Mouse (Mus musculus) urinary bladder, postnatal 14 days (tissue): ENCODE measurements at regions not wholly inside any gene's neighbourhood (a gene's known extent, or its start where the extent isn't known, plus 50 kb on each side); places are given as distances from the start of the nearest gene placed in this dataset.

ENCODE experiments used
- DNase-seq: peaks from one replicate; pipeline ENCODE4 v3.0.0; 2021; ENCODE audit warnings: low spot score

DNA sequence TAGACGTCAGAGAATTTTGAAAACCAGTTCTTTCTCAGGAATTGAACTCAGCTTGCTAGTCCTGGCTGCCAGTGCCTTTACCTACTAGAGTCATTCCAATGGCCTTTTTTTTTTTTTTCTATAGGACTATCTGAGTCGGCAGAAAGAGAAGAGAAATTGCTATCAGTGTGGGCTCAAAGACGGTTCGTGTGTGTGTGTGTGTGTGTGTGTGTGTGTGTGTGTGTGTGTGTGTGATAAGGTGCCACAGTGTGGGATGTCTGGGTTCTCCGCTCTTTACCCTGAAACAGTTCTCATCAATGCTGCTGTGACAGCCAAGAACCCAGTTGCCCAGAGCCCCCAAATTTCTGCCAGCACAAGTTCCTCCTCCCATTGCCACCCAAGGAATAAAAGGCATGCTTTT is 146.1 kb downstream of the Rybp start:
- no peak for DNase-seq

DNA sequence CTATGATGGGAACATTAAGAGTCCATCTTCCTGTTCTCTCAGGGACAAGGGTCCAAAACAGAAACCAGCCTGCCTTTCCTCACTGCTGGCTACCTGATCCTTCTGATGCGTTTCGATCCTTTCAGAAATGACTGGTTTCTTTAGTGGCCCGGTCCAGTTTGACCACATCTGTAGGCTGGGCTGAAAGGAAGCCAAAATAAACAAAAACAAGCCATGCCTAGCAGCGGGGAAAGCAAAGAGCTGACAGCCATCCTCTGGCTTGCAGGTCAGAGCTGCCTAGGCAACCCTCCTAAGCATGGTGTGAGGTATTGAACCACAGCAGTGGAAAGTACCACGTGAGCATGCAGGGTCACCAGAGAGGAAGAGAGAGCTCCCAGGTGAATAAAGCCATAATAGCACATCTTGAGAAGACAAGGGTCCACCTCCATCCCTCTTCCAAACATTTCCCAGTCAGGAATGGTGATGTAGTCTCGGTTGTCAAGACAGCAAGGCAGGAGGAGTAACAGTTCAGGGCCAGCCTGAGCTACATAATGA is 146.6 kb downstream of the Rybp start:
- DNase-seq: peak; percentile 36

DNA sequence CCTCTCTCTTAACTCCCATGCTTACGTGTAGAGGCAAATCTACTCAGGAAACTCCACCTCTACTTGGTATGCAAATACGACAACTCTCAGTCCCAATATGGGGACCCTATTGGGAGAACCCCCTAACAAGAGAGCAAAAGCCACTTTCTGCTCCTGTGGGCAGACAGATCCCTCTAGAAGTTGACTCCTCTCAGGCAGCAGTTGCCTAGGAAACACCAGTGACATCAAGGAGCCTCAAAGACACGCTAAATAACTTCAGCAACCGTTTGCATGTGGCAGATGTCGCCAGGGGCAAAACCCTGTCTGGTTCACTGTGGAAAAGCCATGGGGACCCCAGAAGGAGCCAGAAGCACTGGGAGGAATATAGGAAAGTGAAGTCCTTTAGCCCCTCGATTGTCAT is 147.5 kb downstream of the Rybp start:
- DNase-seq: no peak

- no peak for DNase-seq
These were observed 148.6 kb downstream of the Rybp start for GRCm38 (mm10) chr6:100138659-100139058.

DNA sequence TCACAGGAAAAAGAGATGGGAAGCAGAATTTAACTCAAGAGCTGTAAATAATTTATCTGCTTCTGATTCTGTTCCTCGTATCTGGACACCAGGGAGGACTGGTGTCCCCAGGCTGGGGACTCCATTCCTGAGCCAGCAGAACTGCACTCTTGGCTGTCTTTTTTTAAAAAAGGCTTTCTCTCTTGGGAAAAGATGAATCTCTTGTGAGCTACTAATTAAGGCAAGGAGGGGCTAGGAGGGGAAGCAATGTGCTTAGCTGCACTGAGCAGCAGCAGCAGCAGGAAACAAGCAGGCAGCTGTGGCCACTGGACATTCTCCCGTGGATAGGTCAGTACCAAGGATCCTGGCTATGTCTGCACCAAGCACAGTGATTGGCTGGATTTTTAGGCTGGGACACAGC is 152.1 kb downstream of the Rybp start:
- DNase-seq: no peak

DNA sequence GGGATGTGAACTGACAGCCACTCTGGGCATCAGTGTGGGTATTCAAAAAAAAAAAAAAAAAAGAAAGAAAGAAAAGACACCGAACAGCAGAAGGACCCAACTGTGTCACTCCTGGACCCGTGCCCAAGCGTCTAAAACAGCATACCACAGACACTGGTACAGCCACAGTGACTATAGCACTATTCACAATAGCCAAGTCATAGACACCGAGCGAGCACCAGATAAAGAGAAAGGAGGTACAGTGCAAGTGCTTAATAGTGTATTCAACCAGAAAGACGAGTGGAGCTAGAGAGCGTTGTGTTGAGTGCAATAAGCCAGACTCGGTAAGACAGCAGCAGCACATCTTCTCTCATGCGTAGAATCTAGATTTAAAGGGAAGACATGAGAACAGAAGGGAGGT is 153.3 kb downstream of the Rybp start:
- no peak for DNase-seq

DNA sequence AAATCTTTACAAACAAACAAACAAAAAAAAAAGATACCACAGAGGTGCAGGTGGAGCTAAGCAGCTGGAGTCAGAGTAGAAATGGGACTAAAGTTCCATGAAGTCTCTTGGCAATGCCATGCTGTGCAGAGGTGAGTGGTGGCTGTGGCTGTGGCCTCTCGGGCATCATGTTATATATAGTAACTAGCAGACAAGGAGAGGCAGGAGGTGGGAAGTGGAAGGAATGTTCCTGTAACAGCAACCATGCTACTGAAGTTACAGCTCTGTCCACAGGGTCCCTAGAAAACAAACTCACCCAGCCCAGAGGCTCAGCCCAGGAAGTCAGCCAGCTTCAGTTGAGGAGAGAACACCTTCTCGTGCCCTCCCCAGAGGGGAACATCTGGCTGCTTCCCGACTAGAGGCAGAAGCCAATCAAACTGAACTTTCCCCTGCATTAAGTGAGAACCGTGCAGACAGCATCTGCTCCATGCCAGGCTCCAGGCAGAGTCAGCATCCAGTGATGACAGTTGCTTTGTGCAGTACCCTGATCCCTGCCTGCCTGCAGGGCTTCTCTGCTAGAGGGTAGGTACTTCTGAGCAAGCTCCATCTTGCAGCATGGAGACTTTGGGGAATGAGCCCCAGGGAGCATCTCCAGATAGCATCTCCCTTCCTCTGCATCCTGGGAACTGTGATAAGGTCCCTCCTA is 154.2 kb downstream of the Rybp start:
- no peak for DNase-seq

DNA sequence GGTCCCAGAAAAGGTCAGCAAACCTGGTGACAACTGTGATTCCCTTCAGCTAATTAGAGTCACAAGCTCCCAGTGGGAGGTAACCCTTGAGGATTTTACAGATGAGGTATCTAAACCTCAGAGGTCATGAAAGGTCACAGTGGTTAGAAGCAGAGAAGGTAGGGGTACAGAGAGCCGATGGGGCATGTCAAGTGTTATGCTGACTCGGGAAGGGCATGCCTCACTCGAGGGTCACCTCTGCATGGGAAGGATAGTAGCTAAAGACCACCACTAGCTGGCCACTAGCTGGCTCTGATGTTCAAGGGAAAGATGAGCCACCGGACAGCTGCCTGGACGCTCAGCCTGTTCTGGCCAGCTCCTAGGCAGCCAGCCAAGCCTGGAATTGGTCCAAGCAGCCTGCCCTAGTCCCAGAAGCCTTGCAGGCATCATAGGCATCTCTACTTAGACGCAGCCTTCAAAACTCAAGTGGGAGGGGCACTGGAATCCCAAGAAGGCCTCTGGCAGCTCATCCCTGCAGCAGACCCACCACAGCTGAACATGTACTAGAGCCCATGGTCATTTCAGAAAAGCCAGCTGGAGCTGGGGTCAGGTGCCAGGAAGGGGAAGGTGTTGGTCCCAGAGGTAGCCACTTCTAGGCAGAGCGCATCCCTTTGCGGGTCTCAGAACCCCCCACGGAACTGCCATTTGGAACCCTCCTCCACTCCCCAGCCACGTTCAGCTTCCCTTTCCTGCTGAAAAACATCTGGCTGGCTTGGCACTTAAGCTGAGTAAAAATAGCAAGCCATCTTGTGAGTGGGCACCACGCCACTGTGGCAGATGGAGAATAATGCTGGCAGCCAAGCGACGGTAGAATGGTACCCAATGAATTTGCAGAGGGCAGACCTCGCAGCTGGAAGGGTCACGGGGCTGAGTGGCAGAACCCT is 159.8 kb downstream of the Rybp start:
- DNase-seq: peak; percentile 85

- DNase-seq: no peak
These were observed 160.5 kb downstream of the Rybp start for GRCm38 (mm10) chr6:100126736-100127135.

- DNase-seq: no peak
These were observed 161.0 kb downstream of the Rybp start for GRCm38 (mm10) chr6:100126326-100126725.

DNA sequence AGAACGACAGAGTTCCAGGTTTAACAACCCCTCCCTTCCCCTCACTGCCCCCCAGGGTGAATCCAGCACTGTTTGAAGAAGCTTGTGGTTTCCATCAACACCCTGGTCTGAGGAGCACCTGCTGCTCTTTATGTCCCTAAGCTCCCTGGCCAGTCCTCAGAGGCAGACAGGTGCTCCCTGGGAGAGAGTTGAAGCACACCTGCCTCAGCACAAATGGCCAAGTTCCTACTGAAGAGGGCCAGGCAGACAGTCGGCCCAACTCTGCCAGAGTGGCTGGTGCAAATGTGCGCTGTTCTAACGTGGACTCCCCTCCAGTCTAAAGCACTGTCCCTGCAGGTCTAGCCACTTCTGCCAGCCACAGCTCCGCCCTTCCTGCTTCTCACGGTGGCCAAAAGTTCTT is 166.0 kb downstream of the Rybp start:
- DNase-seq: peak; percentile 26

DNA sequence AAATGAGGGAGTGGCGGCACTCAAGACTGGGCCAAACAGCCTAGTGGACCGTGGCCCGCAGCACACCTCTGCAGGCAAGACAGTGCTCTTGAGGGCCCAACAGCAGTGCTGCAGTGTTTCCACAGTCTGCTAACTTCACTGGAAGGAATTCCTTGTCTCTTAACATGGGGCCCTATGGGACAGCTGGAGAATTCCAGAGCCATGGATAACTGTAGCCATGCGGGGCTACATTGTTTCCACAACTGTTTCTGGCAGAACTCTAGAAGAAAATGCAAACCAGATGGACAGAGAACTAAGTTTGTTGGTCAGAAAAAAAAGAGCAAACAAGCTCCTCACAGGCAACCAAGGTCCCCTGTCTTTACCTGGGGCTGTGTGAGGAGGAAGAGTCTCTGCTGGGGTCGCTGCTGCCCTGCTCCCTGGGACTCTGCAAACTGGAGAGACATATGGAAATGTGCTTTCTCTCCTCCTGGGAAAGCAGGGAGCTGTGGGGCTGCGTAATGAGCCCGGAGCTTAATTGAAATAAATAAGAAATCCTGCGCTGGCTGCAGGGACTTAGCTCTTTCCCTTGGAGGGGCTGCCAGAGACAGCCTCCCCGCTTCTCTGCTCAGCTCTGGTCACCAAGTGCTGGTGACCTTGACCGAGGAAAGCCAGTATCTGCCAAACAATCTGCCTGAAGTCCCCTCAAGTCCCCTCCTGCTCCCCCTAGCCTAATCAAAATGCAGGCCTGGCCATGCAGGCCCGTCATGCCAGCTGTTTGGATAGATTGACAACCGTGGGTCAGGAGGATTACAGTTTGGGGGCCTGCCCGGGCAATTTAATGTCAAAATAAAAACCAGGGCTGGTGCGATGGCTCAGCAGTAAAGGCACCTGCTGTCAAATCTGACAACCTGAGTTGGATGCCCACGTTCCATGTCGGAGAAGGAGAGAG is 167.0 kb downstream of the Rybp start:
- DNase-seq: no peak

DNA sequence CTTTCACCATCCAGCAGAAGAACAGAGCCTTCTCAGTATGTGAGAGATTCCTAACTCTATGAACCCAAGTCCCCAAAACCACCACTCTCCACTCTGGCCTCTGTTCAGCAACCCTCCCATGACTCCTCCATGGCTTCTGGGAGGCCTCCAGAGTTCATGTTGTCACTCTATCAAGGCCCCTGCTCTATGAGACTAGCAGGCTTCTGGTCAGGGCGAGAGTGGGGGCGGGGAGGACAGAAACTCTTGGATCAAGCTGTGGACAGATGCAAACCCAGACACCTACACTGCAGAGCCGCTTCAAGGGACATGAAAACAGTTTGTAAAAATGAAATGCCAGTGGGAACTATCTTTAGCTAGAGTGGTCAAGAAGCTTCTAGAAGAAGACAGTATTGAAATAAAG is 170.2 kb downstream of the Rybp start:
- DNase-seq: no peak

GRCm38 (mm10) chr6:100113393-100114137 is 173.7 kb downstream of the Rybp start:
- DNase-seq: no peak

DNA sequence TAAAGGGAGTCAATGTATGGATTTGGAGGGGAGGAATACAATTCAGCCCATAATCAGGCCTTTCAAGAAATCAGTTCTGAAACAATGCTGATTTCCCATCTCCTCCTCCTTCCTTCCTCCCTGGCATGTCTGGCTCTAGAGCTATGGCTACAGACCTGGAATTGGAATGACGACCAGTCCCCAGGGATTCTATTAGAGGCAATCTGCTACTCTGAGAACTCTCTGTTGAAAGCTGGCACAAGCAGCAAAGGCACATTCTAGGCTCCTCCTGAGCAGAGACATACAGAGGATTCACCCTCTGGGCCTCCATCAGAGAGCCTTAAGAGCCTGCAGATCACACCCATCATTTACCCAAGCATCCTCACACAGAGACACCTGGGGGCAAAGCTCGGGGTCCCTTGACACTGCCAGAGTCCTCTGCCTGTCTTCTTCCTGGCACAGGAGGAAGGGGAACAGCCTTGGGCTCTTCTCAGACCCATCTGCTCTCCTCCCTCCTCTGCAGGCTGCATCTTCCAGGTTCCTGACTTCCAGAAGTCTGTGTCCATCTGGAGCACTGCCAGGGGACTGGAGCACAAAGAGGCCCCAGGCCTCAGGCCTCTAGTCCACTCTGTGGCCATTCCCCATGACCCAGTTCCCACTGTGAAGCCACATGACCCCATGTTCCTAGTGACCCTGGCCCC is 176.2 kb downstream of the Rybp start:
- no peak for DNase-seq

- DNase-seq: peak; percentile 65
These were observed 177.3 kb downstream of the Rybp start for GRCm38 (mm10) chr6:100109979-100110378.

DNA sequence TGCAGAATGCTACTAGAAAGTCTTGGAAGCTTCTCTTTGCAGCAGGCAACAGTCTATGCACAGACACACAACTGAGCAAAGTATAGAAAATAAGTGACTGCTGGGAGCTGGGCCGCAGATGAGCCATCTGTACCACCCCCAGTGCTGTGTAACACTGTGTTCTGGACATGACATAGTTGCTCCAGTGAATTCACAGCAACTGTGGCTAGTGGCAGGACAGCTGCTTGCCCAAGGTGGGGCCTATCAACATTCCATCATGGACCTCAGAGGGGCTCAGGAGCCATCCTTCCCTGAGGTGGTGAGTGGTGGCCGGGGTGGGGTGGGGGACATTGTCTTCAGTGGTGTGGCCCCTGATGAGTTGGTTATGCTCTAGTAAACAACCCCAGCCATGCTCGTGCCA is 177.9 kb downstream of the Rybp start:
- no peak for DNase-seq

GRCm38 (mm10) chr6:100107508-100107907 is 179.8 kb downstream of the Rybp start:
- DNase-seq: no peak

DNA sequence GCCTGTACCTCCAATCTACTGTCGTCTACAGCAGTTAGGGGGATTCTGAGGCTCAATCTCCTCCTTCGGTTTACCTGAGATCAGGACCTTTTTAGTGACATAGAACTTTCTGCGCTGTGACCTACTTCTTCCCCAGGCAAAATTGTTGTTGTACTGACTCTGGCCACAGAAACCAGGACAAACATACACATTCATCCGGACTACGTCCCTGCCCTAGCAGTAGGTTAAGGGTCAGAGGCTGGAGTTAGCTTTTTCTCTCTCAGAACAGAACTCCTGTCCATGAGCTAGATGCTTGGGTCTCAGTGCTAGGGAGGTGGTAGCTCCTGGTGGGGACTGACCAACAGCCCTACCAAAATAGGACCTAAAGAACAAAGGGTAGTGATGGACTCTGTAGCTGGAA is 180.2 kb downstream of the Rybp start:
- DNase-seq: no peak

- no peak for DNase-seq
These were observed 186.6 kb downstream of the Rybp start for GRCm38 (mm10) chr6:100100565-100101133.
